Mouse (Mus musculus): ENCODE results near the gene Zfp950.

GRCm38 (mm10) chr19:61039151-61039550 is 101.5 kb downstream of the Zfp950 start:
- TF ChIP-seq CTCF (IDR thresholded peaks at IDR 0.05; ENCODE audit: low read depth, low read length): no peak
- no peak for TF ChIP-seq POLR2A (IDR thresholded peaks at IDR 0.05; ENCODE audit: borderline replicate concordance, low read depth, low read length)
